Mouse (Mus musculus): ENCODE data around the gene Col27a1. TPM values are rescaled to one million over a fixed set of nuclear protein-coding genes. Genes with fewer than 3 reads are reported as not detected.

The Col27a1 gene
- polyA plus RNA-seq, 1 experiment, result 0.13 TPM

GRCm38 (mm10) chr4:63171969-63172685 lies 41.7 kb upstream of the Col27a1 start, which contains the start of gene Kif12:
Gene Kif12 (minus strand): TSS chr4:63172131.
- H3K27me3 ChIP-seq (ENCODE audit: control insufficient read depth, insufficient read depth, insufficient read length), result peaks cover 14% of the 10 kb centered on the region
- TF ChIP-seq POLR2A (IDR thresholded peaks at IDR 0.05; ENCODE audit: insufficient read length, low read depth) (no peak), MYOD1 (IDR thresholded peaks at IDR 0.05; ENCODE audit: control insufficient read depth in 1 of 3, insufficient read length in 2 of 3, low read depth in 2 of 3) (no peak), TCF12 (IDR thresholded peaks at IDR 0.05; ENCODE audit: insufficient read depth, poor library complexity, severe bottlenecking) (no peak), MAX (IDR thresholded peaks at IDR 0.05; ENCODE audit: low read depth) (no peak), CEBPB (IDR thresholded peaks at IDR 0.05; ENCODE audit: insufficient read depth, poor library complexity, severe bottlenecking) (no peak), TCF3 (IDR thresholded peaks at IDR 0.05; ENCODE audit: insufficient read length, low read depth) (no peak), MYOG (IDR thresholded peaks at IDR 0.05; ENCODE audit: control insufficient read depth in 1 of 3, insufficient read depth in 1 of 3, insufficient read length in 2 of 3, low read depth in 2 of 3) (no peak), SRF (IDR thresholded peaks at IDR 0.05; ENCODE audit: control insufficient read depth, insufficient read length, low read depth) (no peak), E2F4 (IDR thresholded peaks at IDR 0.05; ENCODE audit: insufficient read depth) (no peak), REST (IDR thresholded peaks at IDR 0.05; ENCODE audit: insufficient read depth, insufficient read length) (no peak), USF1 (IDR thresholded peaks at IDR 0.05; ENCODE audit: low read depth) (no peak), POLR2AphosphoS2 (IDR thresholded peaks at IDR 0.05; ENCODE audit: insufficient read length, low read depth) (no peak)
- H3K4me3 ChIP-seq, result no peak within 1 kb of the TSS
- H3K79me2 ChIP-seq (ENCODE audit: control insufficient read depth, insufficient read depth), result no peaks in the 10 kb centered on the region
- H3ac ChIP-seq (ENCODE audit: control insufficient read depth, insufficient read length), result no peak within 1 kb of the TSS
- no peak within 1 kb of the TSS for H3K4me2 ChIP-seq (ENCODE audit: low read depth)
- no peaks in the 10 kb centered on the region for H3K36me3 ChIP-seq (ENCODE audit: control insufficient read depth, insufficient read depth)

DNA sequence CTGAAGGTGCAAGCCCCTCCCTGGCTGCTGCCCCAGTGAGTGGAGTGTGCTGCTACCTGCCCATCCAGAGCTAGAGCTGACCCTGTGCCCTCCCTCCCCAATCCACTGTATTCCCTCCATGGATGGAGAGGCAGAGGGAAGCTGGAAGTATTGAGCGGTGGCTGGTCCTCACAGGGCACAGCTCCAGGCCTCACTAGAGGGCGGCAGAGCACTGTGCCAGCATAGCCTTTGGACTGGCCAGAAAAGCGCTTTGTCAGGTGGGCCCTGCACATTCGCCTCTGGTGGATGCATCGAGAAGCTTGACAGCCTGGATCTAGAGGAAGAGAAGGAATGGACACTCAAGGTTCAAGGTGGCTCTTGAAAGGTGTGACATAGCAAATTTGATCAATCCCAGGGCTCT lies 32.2 kb upstream of the Col27a1 start:
- Histone ChIP-seq H3K36me3 (ENCODE audit: control insufficient read depth, insufficient read depth) (no peaks in the 10 kb centered on the region), H3K4me3 (no peak overlapping the region), H3ac (ENCODE audit: control insufficient read depth, insufficient read length) (no peak overlapping the region), H3K4me2 (ENCODE audit: low read depth) (no peak overlapping the region), H3K27me3 (ENCODE audit: control insufficient read depth, insufficient read depth, insufficient read length) (peaks cover 7% of the 10 kb centered on the region), H3K79me2 (ENCODE audit: control insufficient read depth, insufficient read depth) (no peaks in the 10 kb centered on the region)
- TF ChIP-seq MYOD1 (IDR thresholded peaks at IDR 0.05; ENCODE audit: control insufficient read depth in 1 of 3, insufficient read length in 2 of 3, low read depth in 2 of 3) (no peak), REST (IDR thresholded peaks at IDR 0.05; ENCODE audit: insufficient read depth, insufficient read length) (no peak), POLR2AphosphoS2 (IDR thresholded peaks at IDR 0.05; ENCODE audit: insufficient read length, low read depth) (no peak), USF1 (IDR thresholded peaks at IDR 0.05; ENCODE audit: low read depth) (no peak), POLR2A (IDR thresholded peaks at IDR 0.05; ENCODE audit: insufficient read length, low read depth) (no peak), MAX (IDR thresholded peaks at IDR 0.05; ENCODE audit: low read depth) (no peak), SRF (IDR thresholded peaks at IDR 0.05; ENCODE audit: control insufficient read depth, insufficient read length, low read depth) (no peak), MYOG (IDR thresholded peaks at IDR 0.05; ENCODE audit: control insufficient read depth in 1 of 3, insufficient read depth in 1 of 3, insufficient read length in 2 of 3, low read depth in 2 of 3) (no peak), TCF3 (IDR thresholded peaks at IDR 0.05; ENCODE audit: insufficient read length, low read depth) (no peak), CEBPB (IDR thresholded peaks at IDR 0.05; ENCODE audit: insufficient read depth, poor library complexity, severe bottlenecking) (no peak), TCF12 (IDR thresholded peaks at IDR 0.05; ENCODE audit: insufficient read depth, poor library complexity, severe bottlenecking) (no peak), E2F4 (IDR thresholded peaks at IDR 0.05; ENCODE audit: insufficient read depth) (no peak)

- H3ac ChIP-seq (ENCODE audit: control insufficient read depth, insufficient read length), result no peak overlapping the region
- H3K4me3 ChIP-seq, result no peak overlapping the region
- H3K79me2 ChIP-seq (ENCODE audit: control insufficient read depth, insufficient read depth), result no peaks in the 10 kb centered on the region
- no peak overlapping the region for H3K4me2 ChIP-seq (ENCODE audit: low read depth)
- peaks cover 22% of the 10 kb centered on the region for H3K27me3 ChIP-seq (ENCODE audit: control insufficient read depth, insufficient read depth, insufficient read length)
- no peaks in the 10 kb centered on the region for H3K36me3 ChIP-seq (ENCODE audit: control insufficient read depth, insufficient read depth)
- TF ChIP-seq TCF3 (IDR thresholded peaks at IDR 0.05; ENCODE audit: insufficient read length, low read depth), result no peak
- no peak for TF ChIP-seq CEBPB (IDR thresholded peaks at IDR 0.05; ENCODE audit: insufficient read depth, poor library complexity, severe bottlenecking)
These were observed 27.4 kb upstream of the Col27a1 start for GRCm38 (mm10) chr4:63186281-63186870.

- Histone ChIP-seq H3K79me2 (ENCODE audit: control insufficient read depth, insufficient read depth) (no peaks in the 10 kb centered on the region), H3K4me2 (ENCODE audit: low read depth) (no peak overlapping the region), H3K4me3 (no peak overlapping the region), H3K36me3 (ENCODE audit: control insufficient read depth, insufficient read depth) (no peaks in the 10 kb centered on the region), H3K27me3 (ENCODE audit: control insufficient read depth, insufficient read depth, insufficient read length) (peaks cover 21% of the 10 kb centered on the region), H3ac (ENCODE audit: control insufficient read depth, insufficient read length) (no peak overlapping the region)
- TF ChIP-seq MYOG (IDR thresholded peaks at IDR 0.05; ENCODE audit: control insufficient read depth in 1 of 3, insufficient read depth in 1 of 3, insufficient read length in 2 of 3, low read depth in 2 of 3), result no peak
- TF ChIP-seq REST (IDR thresholded peaks at IDR 0.05; ENCODE audit: insufficient read depth, insufficient read length), result no peak
- no peak for TF ChIP-seq POLR2A (IDR thresholded peaks at IDR 0.05; ENCODE audit: insufficient read length, low read depth)
- no peak for TF ChIP-seq E2F4 (IDR thresholded peaks at IDR 0.05; ENCODE audit: insufficient read depth)
- no peak for TF ChIP-seq MYOD1 (IDR thresholded peaks at IDR 0.05; ENCODE audit: control insufficient read depth in 1 of 3, insufficient read length in 2 of 3, low read depth in 2 of 3)
- TF ChIP-seq USF1 (IDR thresholded peaks at IDR 0.05; ENCODE audit: low read depth), result no peak
- no peak for TF ChIP-seq MAX (IDR thresholded peaks at IDR 0.05; ENCODE audit: low read depth)
- TF ChIP-seq TCF3 (IDR thresholded peaks at IDR 0.05; ENCODE audit: insufficient read length, low read depth), result no peak
- no peak for TF ChIP-seq SRF (IDR thresholded peaks at IDR 0.05; ENCODE audit: control insufficient read depth, insufficient read length, low read depth)
- TF ChIP-seq POLR2AphosphoS2 (IDR thresholded peaks at IDR 0.05; ENCODE audit: insufficient read length, low read depth), result no peak
- TF ChIP-seq CEBPB (IDR thresholded peaks at IDR 0.05; ENCODE audit: insufficient read depth, poor library complexity, severe bottlenecking), result no peak
These were observed 22.2 kb upstream of the Col27a1 start for GRCm38 (mm10) chr4:63191641-63192040.
